Mouse (Mus musculus): ENCODE results near the gene Ldhc. TPM values are rescaled to one million over a fixed set of nuclear protein-coding genes. Genes with fewer than 3 reads are reported as not detected.

Ldhc gene
- total RNA-seq (2023), result not detected in 4 replicates

DNA sequence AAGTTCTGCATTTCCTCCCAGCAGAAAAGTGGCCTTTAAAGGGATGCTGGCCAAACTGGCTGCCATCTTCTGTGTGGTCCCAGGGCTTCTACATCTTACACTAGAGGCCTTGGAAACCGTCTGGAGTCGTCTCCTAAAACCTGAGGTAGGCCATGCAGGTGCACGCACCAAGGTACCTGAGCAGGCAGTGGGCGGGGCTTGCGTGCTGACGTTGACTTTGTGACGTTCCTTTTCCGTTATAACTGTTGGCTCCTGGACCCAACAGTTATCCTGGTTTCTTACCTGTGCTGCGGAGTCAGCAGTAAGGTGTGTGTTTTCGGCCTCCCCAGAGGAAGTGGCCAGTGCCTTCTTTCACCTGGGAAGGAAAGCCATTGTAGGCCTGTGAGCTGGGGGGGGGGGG lies at the start of gene Ldhc:
TSS of gene Ldhc (plus strand) at position 208 of the 400 bp plus-strand sequence.

DNA sequence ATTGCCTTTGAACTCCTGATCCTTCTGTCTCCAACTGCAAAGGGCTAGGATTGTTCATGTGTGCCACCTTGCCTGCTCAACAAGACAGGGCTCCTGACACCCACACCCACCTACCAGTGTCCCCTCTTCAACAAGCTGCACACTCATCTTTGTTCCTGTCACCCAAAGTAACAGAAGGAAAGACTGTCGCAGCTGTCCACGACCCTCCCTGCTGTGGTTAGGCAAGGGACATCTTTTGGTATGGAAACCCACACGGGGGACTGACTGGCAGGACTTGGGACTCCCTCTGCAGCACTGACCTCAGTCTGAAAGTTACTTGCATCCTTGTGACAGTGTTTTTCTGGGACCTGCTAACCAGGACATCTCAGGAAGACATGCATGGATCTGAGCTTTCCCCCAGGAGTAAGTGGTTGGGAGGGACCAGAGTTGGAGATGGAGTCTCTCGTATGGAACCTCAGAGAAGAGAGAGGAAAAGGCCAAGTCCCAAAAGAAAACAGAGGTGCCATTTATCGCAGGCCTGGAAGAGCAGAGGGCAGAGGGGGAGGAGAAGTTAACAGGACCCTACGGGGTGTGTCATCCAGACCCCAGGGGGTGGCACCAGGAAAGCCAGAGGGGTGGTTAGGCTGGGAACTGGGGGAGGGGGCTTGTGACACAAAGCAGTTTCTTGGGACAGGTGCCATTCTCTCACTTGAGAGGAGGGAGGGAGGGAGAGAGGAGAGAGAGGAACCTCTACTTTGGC lies 20.0 kb upstream of the Ldhc start, which contains the start of gene Ldha:
TSS of gene Ldha (plus strand) at position 689 of the 739 bp plus-strand sequence.

DNA sequence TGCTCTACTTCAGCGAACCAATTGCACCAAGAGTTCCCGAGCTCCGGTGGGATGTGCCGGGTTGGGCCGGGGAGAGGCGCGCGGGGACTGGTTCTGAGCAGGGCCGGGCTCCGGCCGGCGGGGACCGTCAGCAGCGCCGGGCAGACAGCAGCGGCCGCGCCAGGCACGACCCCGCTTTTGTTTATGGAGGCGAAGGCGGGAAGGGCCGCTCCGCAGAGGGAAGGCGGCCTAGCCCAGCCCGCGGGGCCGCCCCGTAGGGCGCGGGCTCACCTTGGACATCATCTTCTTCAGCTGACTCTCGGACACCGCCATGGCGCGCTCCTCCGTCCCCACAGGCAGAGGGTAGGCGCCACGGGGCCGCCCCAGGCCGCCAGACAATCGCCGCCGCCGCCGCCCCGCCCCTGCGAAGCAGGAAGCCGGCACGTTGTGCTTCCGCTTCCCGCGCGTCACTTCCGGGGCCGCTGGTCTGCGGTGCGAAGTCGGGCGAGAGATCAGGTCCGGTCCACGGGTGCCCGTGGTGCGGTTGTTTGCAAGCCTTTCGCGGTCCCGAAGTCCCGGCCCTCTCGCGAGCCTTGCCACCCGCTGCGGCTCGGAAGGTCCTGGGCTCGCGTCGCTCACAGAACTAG lies 58.7 kb downstream of the Ldhc start, which contains the start of gene Tsg101:
TSS of gene Tsg101 (minus strand) at position 419 of the 626 bp plus-strand sequence.

Other genes starting within 250 kb of the Ldhc start
- 25.4 to 29.7 TPM (median 27.2 TPM) in 4 replicates for gene Sergef, start 221.4 kb upstream of the Ldhc start, total RNA-seq (2023)
- gene Tph1, start 188.7 kb upstream of the Ldhc start, total RNA-seq (2023), result not detected in 4 replicates
- 13.7 to 17.4 TPM (median 15.1 TPM) in 4 replicates for gene Saal1, start 150.5 kb upstream of the Ldhc start, total RNA-seq (2023)
- gene Saa3, start 145.5 kb upstream of the Ldhc start, total RNA-seq (2023), result 0.26 to 2.0 TPM in 2 of 4 replicates, not detected in the others
- gene Saa4, start 128.6 kb upstream of the Ldhc start, total RNA-seq (2023), result not detected in 4 replicates
- gene Saa1, start 118.2 kb upstream of the Ldhc start, total RNA-seq (2023), result not detected in 4 replicates
- not detected in 4 replicates for gene Saa2, start 109.4 kb upstream of the Ldhc start, total RNA-seq (2023)
- 57.9 to 68.5 TPM (median 62.8 TPM) in 4 replicates for gene Hps5, start 65.1 kb upstream of the Ldhc start, total RNA-seq (2023)
- gene Gtf2h1, start 65.1 kb upstream of the Ldhc start, total RNA-seq (2023), result 55.6 to 71.2 TPM (median 62.9 TPM) in 4 replicates
- gene Ldha, start 19.7 kb upstream of the Ldhc start, total RNA-seq (2023), result 151 to 165 TPM (median 159 TPM) in 4 replicates
- 54.4 to 67.3 TPM (median 57.4 TPM) in 4 replicates for gene Tsg101, start 58.8 kb downstream of the Ldhc start, total RNA-seq (2023)
- 4.9 to 8.7 TPM (median 6.4 TPM) in 4 replicates for gene Uevld, start 97.3 kb downstream of the Ldhc start, total RNA-seq (2023)
- gene Gm9999, start 122.4 kb downstream of the Ldhc start, total RNA-seq (2023), result not detected in 4 replicates
- 97.0 to 105 TPM (median 100 TPM) in 4 replicates for gene Spty2d1, start 147.2 kb downstream of the Ldhc start, total RNA-seq (2023)
- 3.9 to 7.4 TPM (median 5.0 TPM) in 4 replicates for gene Tmem86a, start 189.4 kb downstream of the Ldhc start, total RNA-seq (2023)